Mouse (Mus musculus): ENCODE data around the gene Cenpo.

DNA sequence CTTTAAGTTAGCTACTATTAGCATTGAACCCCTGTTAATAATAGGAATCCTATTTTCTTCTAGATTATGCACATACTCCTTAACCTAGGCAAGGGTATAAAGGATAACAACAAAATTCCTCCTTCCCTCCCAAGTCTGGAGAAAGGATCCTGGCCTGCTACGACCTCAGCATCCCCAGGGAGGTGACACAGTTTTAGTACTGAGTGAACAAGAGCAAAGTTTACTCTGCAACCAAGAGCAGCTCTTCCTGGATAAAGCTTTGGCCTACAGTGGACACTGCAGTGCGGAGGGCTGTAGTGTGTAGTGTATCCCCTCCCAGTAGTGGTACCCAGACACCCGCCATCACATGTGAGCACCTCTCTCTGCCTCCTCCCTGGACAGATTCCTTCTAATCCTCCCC is 82.1 kb downstream of the Cenpo start:
- no peak for TF ChIP-seq ZC3H11A (IDR thresholded peaks at IDR 0.05; ENCODE audit: low read depth, low read length)
- TF ChIP-seq POLR2A (IDR thresholded peaks at IDR 0.05; ENCODE audit: low read depth, low read length), result no peak
- no peak for TF ChIP-seq MAX (IDR thresholded peaks at IDR 0.05; ENCODE audit: low read length)
- TF ChIP-seq IRF4 (IDR thresholded peaks at IDR 0.05; ENCODE audit: low read depth, low read length), result no peak

Measured in CH12.LX (cell line).